Mouse (Mus musculus): ENCODE data around the gene Cckbr. TPM values are rescaled to one million over a fixed set of nuclear protein-coding genes. Genes with fewer than 3 reads are reported as not detected.

Gene Cckbr
- polyA plus RNA-seq (2012; ENCODE audit: low replicate concordance), result 0.07 TPM in 1 of 2 replicates, not detected in the other

GRCm38 (mm10) chr7:105425424-105426043 lies at the start of gene Cckbr:
Gene Cckbr, plus strand, starts transcription at chr7:105425731.

GRCm38 (mm10) chr7:105399935-105400624 lies 25.5 kb upstream of the Cckbr start, which contains the start of gene Fam160a2:
Gene Fam160a2, minus strand, starts transcription at chr7:105400054.

GRCm38 (mm10) chr7:105404268-105404667 lies 21.3 kb upstream of the Cckbr start, which contains the start of gene Cnga4:
Gene Cnga4, plus strand, starts transcription at chr7:105404568.

GRCm38 (mm10) chr7:105481505-105482411 lies 56.2 kb downstream of the Cckbr start, which contains the start of gene Cavin3:
Gene Cavin3, minus strand, starts transcription at chr7:105482300.

Other genes starting within 250 kb of the Cckbr start
- gene Olfr685, start 239.7 kb upstream of the Cckbr start, polyA plus RNA-seq (2012; ENCODE audit: low replicate concordance), result not detected in 2 replicates
- gene Olfr686, start 218.2 kb upstream of the Cckbr start, polyA plus RNA-seq (2012; ENCODE audit: low replicate concordance), result not detected in 2 replicates
- gene Olfr688, start 137.6 kb upstream of the Cckbr start, polyA plus RNA-seq (2012; ENCODE audit: low replicate concordance), result not detected in 2 replicates
- gene Olfr689, start 114.6 kb upstream of the Cckbr start, polyA plus RNA-seq (2012; ENCODE audit: low replicate concordance), result 0.03 TPM in 1 of 2 replicates, not detected in the other
- gene Olfr690, start 91.6 kb upstream of the Cckbr start, polyA plus RNA-seq (2012; ENCODE audit: low replicate concordance), result not detected in 2 replicates
- not detected in 2 replicates for gene Olfr691, start 83.5 kb upstream of the Cckbr start, polyA plus RNA-seq (2012; ENCODE audit: low replicate concordance)
- gene Olfr692, start 57.5 kb upstream of the Cckbr start, polyA plus RNA-seq (2012; ENCODE audit: low replicate concordance), result not detected in 2 replicates
- not detected in 2 replicates for gene Gm5901, start 50.7 kb upstream of the Cckbr start, polyA plus RNA-seq (2012; ENCODE audit: low replicate concordance)
- gene Fam160a2, start 25.7 kb upstream of the Cckbr start, polyA plus RNA-seq (2012; ENCODE audit: low replicate concordance), result 65.0 and 67.0 TPM in 2 replicates
- not detected in 2 replicates for gene Cnga4, start 21.2 kb upstream of the Cckbr start, polyA plus RNA-seq (2012; ENCODE audit: low replicate concordance)
- gene Cavin3, start 56.6 kb downstream of the Cckbr start, polyA plus RNA-seq (2012; ENCODE audit: low replicate concordance), result 3.8 and 5.3 TPM in 2 replicates
- 18.1 and 38.9 TPM in 2 replicates for gene Smpd1, start 128.6 kb downstream of the Cckbr start, polyA plus RNA-seq (2012; ENCODE audit: low replicate concordance)
- 0.97 and 1.3 TPM in 2 replicates for gene Apbb1, start 155.9 kb downstream of the Cckbr start, polyA plus RNA-seq (2012; ENCODE audit: low replicate concordance)
- not detected in 2 replicates for gene Hpx, start 174.4 kb downstream of the Cckbr start, polyA plus RNA-seq (2012; ENCODE audit: low replicate concordance)
- 5.6 and 6.8 TPM in 2 replicates for gene Trim3, start 207.8 kb downstream of the Cckbr start, polyA plus RNA-seq (2012; ENCODE audit: low replicate concordance)
- gene Timm10b, start 214.3 kb downstream of the Cckbr start, polyA plus RNA-seq (2012; ENCODE audit: low replicate concordance), result 182 and 273 TPM in 2 replicates
- 56.0 and 57.5 TPM in 2 replicates for gene Arfip2, start 214.7 kb downstream of the Cckbr start, polyA plus RNA-seq (2012; ENCODE audit: low replicate concordance)
- gene Gm45799, start 214.8 kb downstream of the Cckbr start, polyA plus RNA-seq (2012; ENCODE audit: low replicate concordance), result 9.1 and 148 TPM in 2 replicates
- gene Dnhd1, start 225.1 kb downstream of the Cckbr start, polyA plus RNA-seq (2012; ENCODE audit: low replicate concordance), result 0.07 and 0.25 TPM in 2 replicates